Mouse (Mus musculus) lung, postnatal 0 days (tissue): ENCODE measurements around the gene Mapk14.
A peak's percentile ranks its signal among the peaks of the same experiment; 100 is the strongest.
"Not testable (repeated sequence)": the region's sequence is repeated elsewhere in the genome, so short reads cannot be mapped to it uniquely, and the experiment has no call there.

Experiments
- CTCF ChIP-seq: IDR thresholded peaks from 2 replicates; pipeline ENCODE4 v1.5.1; 2016; ENCODE audit warnings: antibody characterized with exemption, mild to moderate bottlenecking
- EP300 ChIP-seq: IDR thresholded peaks from 2 replicates; pipeline ENCODE4 v1.6.1; 2016; ENCODE audit warnings: antibody characterized with exemption, mild to moderate bottlenecking, control low read depth

GRCm38 (mm10) chr17:28774303-28774702 is 83.2 kb downstream of the Mapk14 start:
- TF ChIP-seq CTCF: peak; percentile 22; the same call in 1 of the 2 replicates
- TF ChIP-seq EP300: not testable (repeated sequence)
